Mouse (Mus musculus): Measurements from ENCODE around the gene Hexim1.

DNA sequence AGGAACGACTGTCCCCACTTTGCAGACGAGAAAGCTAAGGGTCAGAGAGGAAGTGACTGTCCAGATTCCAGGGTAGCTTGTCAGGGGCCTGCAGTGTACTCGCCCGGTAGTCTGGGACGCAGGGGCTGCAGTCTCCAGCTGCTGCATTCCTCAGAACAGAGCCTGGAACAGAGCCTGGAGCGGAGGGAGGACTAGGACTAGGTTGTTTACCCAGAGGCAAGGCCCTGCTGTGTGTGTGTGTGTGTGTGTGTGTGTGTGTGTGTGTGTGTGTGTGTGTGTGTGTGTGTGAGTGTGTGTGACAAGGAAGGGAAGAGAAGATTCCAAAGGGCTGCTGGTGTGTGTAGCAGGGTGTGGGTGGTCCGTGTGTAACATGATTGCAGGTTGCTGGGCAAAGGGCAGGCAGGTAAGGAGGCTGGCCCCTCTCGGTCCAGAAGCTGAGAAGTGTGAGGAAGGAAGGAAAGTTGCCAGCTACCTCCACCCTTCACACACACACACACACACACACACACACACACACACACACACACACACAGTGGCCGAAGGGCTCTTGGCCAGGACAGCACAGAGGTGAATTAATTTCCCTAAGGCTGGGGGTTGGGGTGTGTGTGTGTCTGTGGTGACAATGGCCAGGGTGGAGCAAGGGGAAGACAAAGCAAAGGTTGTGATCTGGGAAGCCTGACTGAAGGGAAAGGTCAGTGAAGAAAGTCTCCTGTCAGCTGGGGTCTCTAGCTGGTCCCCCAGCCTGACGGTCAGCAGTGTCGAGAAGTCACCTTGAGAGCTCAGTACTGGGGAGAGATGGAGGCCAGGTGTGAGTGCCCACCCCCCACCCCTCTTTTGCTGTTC is 25.3 kb downstream of the Hexim1 start:
- TF ChIP-seq CTCF (IDR thresholded peaks at IDR 0.05; ENCODE audit: low read depth, low read length): no peak
- no peak for TF ChIP-seq POLR2A (IDR thresholded peaks at IDR 0.05; ENCODE audit: extremely low read depth, insufficient read depth, low read length)
